Mouse (Mus musculus) WW6 (cell line): ENCODE measurements around the gene Lrrc75b.
"Not testable (repeated sequence)": the region's sequence is repeated elsewhere in the genome, so short reads cannot be mapped to it uniquely, and the experiment has no call there.

Source experiments
- DNase-seq: peaks from one replicate; pipeline ENCODE4 v3.0.0-alpha.2; 2013; ENCODE audit warnings: low read depth, low spot score

Gene Lrrc75b

DNA sequence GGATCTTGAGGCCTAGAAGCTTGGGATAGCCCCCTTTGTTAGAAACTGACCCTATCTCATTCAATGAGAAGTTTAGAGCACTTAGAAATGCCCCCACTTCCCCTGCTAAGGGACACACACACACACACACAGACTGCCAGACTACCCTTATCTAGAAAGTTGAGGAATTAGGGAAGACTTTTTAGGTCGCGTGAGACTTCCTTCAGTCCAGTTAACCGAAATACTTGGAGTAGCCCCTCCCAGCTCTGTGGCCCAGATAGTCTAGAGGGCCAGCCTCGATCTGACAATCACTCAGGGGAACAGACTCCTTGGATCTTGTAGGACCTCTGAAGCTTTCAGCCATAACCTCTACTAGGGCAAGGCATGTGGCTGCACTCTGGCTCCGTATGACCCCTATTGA lies 7.9 kb upstream of the Lrrc75b start:
- no peak for DNase-seq

DNA sequence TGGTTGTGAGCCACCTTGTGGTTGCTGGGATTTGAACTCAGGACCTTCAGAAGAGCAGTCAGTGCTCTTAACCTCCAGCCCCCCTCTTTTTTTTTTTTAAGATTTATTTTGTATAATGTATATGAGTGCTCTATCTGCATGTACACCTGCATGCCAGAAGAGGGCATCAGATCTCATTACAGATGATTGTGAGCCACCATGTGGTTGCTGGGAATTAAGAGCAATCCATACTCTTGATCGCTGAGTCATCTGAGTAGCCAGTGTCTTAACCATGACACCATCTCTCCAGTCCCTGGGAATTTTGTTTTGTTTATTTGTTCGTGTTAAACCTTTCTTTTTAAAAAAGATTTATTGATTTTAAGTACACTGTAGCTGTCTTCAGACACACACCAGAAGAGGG lies 6.6 kb upstream of the Lrrc75b start:
- not testable (repeated sequence) for DNase-seq

DNA sequence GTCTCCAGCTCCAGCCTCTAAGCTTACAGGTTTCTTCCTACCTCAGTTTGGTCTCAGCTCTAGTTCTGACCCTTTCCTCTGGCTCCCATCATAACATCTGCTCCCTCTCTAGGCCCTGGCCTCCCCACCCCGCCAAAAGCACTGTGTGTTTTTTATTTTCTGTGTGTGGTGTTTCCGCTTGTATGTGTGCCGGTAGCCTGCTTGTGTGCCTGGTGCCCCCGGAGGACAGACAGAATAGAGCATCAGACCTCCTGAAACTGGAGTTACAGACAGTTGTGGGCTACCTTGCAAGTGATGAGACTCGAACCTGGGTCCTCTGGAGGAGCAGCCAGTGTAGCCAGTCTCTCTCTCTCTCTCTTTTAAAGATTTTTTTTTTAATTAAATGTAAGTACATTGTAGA lies 6.2 kb upstream of the Lrrc75b start:
- no peak for DNase-seq

GRCm38 (mm10) chr10:75565906-75566305 lies 5.8 kb upstream of the Lrrc75b start:
- no peak for DNase-seq

GRCm38 (mm10) chr10:75565436-75565835 lies 5.3 kb upstream of the Lrrc75b start:
- no peak for DNase-seq

DNA sequence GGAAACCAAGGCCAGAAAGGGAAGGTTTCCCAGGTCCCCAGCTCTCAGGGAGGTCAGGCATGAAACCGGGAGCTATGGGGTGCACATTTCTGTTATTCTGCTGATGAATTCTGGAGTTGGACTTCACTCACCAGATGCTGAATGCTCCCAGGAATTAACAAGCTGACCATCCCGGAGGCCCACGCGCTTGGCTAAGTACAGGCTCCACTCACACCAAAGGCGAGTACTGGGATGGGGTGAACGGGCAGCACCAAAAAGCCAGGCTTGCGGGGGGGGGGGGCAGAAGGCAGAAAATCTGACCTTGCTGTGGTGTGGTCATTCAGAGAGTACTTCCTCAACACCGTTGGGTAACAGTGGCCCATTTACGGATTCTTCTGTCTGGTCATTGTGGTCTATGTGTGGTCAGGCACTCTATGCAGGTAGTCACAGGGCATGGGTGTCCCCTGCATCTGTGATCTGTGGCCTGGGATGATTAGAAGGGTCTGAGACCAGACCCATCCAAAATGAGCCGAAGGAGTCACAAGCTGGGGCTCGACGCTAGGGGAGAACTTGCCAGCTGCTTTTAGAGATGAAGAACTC lies 4.6 kb upstream of the Lrrc75b start:
- DNase-seq, result no peak

GRCm38 (mm10) chr10:75562596-75562995 lies 2.5 kb upstream of the Lrrc75b start:
- DNase-seq, result no peak

DNA sequence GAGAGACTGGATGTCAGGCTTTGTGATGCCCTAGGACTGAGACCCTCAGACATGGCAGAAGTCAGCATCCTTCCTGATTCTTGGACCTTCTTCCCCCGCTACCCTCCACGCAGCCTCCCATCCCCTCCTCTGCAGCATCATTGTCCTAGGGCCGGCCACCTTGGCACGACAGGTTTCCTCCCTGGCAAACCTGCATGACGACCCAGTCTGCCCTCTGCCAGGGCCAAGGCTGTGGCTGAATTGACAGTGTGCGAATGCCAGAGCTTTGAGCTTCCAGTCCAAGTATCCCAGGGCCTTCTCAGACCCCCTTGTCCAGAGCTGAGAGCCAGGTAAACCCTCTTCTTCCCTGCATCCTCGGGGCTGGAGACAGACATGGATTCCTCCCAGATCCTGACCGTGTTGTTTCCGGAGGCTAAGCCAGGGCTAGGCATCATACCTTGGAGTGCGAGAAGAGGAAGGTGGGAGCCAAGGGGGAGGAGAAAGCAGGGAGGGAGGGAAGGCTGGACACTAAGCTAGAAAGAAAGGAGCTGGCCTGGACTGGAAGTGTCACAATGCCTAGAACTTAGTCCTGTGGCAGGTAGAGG lies 1.0 kb upstream of the Lrrc75b start, which contains the start of gene Ggt1:
TSS of gene Ggt1 (plus strand) at position 534 of the 584 bp plus-strand sequence.
- no peak for DNase-seq

GRCm38 (mm10) chr10:75560549-75560899 lies 394 bp upstream of the Lrrc75b start:
- DNase-seq, result no peak

DNA sequence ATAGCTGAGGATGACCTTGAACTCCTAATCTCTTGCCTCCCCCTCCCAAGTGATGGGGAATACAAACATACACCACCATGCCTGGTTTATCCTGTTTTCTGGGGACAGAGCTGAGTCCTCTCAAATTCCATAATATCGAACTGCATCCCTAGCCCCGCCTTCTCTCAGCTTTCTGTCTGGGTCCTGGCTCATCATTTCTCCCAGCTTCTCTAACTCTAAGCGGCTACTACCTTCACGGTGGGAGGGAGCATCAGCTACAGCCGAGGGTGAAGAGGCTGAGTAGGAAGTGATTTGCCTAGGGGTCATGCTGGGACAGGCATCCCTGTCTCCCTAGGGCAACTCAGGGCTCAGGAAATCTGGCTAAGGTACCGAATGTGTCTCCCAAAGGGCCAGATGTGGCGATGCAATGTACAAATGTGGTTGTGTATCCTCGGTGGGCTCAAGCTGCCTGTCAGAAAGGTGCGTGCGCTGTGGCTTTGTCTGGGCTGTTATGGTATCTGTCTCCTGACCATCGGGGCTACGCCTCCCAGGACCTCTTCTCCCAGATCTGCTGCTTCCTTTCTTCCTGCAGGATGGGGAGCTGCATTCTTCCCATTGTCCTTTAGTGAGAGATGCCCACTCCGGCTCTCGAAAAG lies 972 bp downstream of the Lrrc75b start:
- no peak for DNase-seq

- no peak for DNase-seq
These were observed 1.6 kb downstream of the Lrrc75b start for GRCm38 (mm10) chr10:75558515-75558914.

DNA sequence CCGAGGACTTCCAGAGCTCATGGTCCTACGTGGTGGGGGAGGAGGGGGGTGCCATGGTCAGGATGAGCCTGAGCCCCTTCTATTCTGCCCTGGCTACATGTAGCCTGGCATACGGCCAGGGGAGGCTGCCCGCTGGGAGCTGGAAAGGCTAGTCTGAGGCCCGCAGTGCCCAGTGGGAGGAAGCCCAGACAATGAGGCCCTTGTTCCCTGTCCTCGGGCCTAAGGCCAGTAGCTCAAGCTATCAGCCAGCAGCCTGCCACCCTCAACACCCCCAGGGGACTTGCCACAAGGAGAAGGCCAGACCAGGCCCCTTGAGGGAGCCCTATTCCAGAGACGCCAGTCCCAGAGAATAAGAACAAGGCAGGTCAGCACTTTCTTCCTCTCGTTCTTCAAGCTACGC lies 4.1 kb downstream of the Lrrc75b start:
- no peak for DNase-seq

- no peak for DNase-seq
These were observed 4.6 kb downstream of the Lrrc75b start for GRCm38 (mm10) chr10:75555557-75555956.

GRCm38 (mm10) chr10:75554090-75554489 lies 6.0 kb downstream of the Lrrc75b start:
- no peak for DNase-seq

- no peak for DNase-seq
These were observed 7.3 kb downstream of the Lrrc75b start for GRCm38 (mm10) chr10:75552701-75553450.

DNA sequence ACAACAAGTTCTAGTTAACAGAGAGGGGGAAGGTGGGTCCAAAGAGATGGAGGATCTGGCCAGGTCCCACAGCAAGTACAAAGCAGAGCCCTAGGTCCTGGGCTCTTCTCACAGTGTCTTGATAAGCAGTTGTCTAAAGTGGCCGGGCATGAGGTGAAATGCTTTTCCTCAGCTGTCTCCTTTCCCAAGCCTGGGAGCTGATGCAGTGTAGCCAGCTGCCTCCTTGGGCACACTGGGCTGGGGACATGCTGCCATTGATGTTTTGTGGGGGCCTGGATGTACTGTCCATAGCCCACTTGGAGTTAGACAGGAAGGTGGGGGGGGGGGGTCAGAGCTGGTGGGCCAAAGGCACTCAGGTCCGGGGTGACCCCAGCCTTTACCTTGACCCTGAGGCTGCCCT lies 8.0 kb downstream of the Lrrc75b start:
- DNase-seq, result no peak

DNA sequence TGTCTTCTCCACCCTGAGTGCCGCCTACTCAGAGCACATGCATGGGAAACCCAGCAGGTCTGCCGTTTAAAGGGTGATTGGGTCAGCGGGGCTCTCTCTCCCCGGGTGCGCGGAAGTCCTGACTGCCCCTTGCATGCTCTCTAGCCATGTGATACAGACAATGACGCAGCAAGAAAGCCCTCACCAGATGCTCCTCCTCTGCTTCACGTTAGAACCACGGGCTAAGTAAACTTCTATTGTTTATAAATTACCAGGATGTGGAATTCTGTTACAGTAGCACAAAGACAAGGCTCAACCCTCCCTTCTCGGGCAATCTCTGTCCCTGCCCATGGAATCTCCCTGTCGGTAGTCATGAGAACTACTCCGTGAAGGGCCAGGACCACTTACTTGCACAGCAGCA lies 9.0 kb downstream of the Lrrc75b start:
- DNase-seq, result no peak

DNA sequence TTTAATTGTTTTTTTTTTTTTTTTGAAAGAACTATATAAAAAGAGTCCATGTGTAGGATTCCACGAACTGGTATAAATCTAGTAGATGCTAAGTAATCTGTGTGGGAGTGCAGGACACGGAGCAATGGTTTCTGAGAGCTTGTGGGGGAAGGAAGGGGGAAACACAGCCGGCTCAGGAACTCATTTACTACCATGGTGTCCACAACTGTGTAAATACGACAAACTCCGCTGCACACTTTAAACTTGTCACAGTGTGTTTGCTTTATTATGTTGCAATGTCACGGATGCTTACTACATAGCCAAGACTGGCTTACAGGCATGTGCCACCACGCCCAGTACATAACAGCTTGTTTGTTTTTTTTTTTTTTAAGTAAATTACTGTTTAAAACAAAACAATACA lies 10.2 kb downstream of the Lrrc75b start:
- DNase-seq, result no peak

- no peak for DNase-seq
These were observed 11.6 kb downstream of the Lrrc75b start for GRCm38 (mm10) chr10:75548486-75548885.

GRCm38 (mm10) chr10:75547901-75548300 lies 12.2 kb downstream of the Lrrc75b start:
- no peak for DNase-seq

- no peak for DNase-seq
These were observed 24.0 kb downstream of the Lrrc75b start for GRCm38 (mm10) chr10:75536123-75536522.

DNA sequence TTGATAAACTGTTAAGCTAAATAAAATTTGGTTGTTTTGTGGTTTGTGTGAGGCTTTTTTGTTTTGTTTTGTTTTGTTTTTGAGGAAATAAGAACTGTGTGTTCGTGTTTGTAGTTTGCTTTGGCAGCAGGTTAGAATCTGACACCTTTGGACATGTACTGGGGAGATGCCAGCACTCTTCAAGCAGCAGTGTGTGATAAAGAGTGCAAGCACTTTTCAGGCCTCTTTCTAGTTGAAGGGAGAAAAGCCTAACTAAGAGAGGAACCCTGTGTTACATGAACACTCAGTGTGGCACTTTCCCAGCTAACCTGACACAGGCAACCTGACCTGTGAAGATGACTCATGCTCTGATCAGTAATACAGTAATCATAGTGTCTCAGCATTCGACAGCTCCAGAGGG lies 24.7 kb downstream of the Lrrc75b start:
- DNase-seq, result no peak

- DNase-seq, result no peak
These were observed 25.2 kb downstream of the Lrrc75b start for GRCm38 (mm10) chr10:75534934-75535333.
